Mouse (Mus musculus) heart, adult 8-10 months (tissue): ENCODE measurements at regions not wholly inside any gene's neighbourhood (a gene's known extent, or its start where the extent isn't known, plus 50 kb on each side); places are given as distances from the start of the nearest gene placed in this dataset.

Source experiments
- DNase-seq: peaks from one replicate; pipeline ENCODE4 v3.0.0; 2022; ENCODE audit warnings: low spot score

DNA sequence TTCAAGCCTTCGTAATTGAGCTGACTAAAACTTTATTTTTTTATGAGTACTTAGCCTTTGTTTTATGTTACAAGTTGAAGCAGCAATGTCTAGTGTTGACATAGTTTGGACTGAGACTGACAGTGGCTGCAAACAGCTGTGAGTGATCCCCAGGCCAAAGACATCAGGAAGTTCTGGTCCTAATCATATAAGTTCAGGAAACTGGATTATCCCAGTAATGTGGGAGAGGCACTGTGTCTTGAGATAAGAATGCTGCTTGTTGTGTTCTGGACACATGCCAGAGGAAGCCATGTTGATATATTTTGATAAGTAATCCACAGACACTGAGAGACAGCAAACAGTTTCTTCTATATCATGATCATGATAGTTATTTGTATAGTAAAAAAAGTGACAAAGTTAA is 153.4 kb downstream of the Lrriq3 start:
- no peak for DNase-seq

DNA sequence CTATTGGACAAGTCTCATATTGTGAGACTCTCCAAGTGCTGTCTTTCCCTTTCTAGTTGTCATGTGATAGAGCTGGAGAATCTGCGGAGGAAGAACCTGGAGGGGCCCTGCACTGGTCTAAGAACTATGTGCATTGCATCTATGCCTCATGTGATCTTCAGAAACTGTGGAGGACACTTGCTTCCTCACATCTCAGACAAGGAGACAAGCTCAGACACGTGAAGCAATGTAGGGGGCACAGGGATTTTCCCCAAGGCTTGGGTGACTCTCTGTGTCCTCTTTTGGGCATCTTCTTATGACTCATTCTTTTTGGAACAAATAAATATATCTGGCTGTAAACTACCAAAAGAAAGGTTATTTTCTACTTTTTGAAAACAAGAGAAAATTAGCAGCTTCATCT is 153.9 kb downstream of the Lrriq3 start:
- no peak for DNase-seq

GRCm38 (mm10) chr3:155247929-155248328 is 154.7 kb downstream of the Lrriq3 start:
- DNase-seq: no peak

DNA sequence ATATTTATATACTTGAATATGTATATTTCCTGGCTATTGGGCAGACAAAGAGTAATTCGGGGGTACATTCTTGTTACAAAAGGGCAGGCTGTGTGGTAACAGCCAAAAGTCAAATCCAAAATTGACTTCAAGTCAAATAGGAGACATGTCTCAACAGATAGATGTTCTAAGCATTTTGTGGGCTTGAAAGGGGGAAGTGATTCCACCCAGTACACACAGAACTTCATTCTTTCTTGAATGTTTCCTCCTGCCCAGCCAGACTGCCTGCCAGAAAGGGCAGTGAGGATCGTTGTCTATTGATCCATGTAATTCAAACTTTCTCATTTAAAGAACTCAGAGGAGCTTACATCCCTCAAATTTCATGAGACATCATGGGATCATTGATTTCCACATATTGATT is 157.7 kb downstream of the Lrriq3 start:
- no peak for DNase-seq

GRCm38 (mm10) chr3:155298206-155298605 is 205.0 kb downstream of the Lrriq3 start:
- no peak for DNase-seq

DNA sequence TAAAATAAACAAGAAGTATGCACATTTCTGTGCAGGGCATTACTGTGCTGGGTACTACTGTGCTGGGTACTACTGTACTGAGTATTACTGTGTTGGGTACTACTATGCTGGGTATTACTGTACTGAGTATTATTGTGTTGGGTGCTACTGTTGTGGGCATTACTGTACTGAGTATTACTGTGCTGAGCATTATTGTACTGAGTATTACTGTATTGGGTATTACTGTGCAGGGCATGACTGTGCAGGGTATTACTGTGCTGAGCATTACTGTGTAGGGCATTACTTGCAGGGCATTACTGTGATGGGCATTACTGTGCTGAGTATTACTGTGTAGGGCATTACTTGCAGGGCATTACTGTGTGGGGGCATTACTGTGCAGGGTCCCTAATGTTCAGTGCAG is 205.5 kb downstream of the Lrriq3 start:
- DNase-seq: no peak

- no peak for DNase-seq
These were observed 229.1 kb downstream of the Lrriq3 start for GRCm38 (mm10) chr3:155322322-155322721.

- DNase-seq: no peak
These were observed 236.5 kb downstream of the Lrriq3 start for GRCm38 (mm10) chr3:155329701-155330100.

- no peak for DNase-seq
These were observed 256.0 kb downstream of the Lrriq3 start for GRCm38 (mm10) chr3:155349185-155349584.

DNA sequence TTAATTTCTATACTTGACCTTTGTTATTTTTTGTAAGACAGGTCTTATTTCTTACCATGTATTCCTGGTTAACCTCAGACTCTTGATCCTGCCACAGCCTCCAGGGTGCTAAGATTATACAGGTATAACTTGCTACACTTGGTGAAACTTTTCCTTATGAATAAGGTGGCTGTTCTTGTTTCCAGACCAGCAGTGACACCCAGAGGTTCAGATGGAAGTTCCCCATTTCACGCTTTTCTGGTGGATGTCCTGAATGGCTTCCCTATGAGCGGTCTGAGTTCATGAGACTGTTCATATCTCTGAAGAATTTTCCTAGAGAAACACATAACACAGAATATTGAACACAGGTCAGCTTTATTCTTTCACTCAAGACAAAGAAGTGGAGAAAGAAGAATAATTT is 258.4 kb downstream of the Lrriq3 start:
- DNase-seq: no peak

GRCm38 (mm10) chr3:155352277-155352802 is 259.1 kb downstream of the Lrriq3 start:
- peak; percentile 32 for DNase-seq

GRCm38 (mm10) chr3:155360399-155360798 is 267.2 kb downstream of the Lrriq3 start:
- DNase-seq: no peak

- DNase-seq: no peak
These were observed 277.5 kb downstream of the Lrriq3 start for GRCm38 (mm10) chr3:155370716-155371115.

GRCm38 (mm10) chr3:155373591-155373990 is 280.4 kb downstream of the Lrriq3 start:
- DNase-seq: no peak

DNA sequence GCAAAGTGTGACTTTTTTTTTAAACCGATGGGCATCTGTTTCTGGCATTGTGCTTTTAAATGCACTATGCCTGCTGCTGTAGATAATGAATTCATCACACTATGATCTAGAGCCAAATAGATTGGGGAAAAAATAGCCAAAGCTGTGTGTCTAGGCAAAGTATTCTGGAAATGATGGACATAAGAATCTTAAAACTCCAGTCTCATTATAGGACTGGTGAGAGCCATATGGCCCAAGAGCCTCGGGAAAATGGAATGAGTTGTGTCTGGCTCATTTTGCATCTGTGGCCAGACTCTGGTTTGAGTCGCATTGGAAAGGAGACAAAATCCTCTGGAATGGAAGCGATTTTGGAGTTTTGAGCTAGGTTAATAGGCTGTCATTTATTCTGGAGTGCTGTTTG is 288.7 kb downstream of the Lrriq3 start:
- no peak for DNase-seq

GRCm38 (mm10) chr3:155382817-155383216 is 289.6 kb downstream of the Lrriq3 start:
- no peak for DNase-seq

DNA sequence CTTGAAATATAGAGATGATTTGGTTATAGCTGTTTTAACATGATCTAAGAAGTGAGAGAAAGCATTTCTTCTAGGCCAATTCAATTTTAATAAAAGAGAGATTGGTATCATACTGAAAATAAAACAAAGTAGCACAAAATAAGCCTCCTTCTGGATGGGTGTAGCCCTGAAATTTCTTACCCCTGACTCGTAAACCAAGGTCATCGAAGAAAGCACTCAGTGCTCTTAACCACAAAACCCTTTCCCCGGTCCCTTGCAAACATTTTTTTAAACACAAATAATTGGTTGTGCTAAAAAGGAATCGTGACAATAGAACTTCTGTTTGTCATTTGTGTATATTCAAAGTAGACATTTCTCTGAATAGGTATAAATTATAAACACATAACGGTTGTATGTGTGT is 297.4 kb downstream of the Lrriq3 start:
- DNase-seq: no peak

DNA sequence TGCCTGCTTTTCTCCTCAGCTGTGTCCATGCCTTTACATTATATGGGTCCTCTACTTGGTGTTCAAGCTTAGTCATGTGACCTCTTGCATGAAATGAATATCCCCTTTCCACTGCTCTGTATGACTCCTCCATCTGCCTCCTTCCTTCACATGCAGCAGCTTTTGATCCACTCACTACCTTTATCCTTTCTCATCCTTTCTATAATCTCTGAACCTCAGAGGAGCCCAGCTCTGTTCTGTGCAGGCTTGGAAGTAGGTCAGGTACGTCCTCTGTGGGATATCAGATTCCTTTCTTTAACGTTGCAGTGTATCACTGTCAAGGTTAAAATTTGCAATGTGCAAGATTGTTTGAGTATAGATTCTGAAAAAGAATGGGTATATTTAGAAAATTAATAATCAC is 302.9 kb downstream of the Lrriq3 start:
- no peak for DNase-seq

DNA sequence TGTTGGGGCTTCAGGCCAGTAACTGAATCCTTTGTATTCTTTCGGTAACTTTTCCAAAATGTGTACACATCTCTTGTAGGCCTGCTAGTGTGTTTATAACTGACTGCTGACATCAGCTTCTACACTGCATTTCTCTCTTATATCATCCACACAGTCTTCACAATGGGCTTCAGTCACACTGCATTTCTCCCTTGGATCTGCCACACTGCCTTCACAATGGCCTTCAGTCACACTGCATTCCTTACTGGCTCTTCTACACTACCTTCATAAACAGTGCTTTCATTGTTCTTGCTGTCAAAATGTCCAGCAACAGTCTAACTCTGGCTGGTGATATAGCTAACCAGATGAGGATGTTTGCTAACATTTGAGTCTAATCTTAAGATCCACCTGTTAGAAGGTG is 308.5 kb downstream of the Lrriq3 start:
- no peak for DNase-seq

DNA sequence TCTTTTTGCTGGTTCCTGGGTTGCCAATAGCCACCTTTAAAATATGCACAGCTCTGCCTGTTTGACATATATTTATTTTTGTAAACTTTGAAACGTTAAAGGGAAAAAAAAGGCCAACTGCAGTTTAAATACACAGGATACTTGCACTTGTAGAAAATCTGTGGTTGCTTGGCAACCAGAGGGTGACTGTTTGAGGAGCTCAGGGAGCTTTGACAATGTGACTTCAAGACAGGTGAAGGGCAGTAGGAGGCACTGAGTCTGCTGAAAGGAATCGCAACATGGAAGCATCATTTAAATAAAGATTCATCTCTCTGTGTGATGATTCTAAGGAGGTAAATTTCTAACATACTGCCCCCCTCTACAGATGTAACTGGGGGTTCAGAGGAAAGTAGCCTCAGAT is 315.7 kb downstream of the Lrriq3 start:
- DNase-seq: no peak

DNA sequence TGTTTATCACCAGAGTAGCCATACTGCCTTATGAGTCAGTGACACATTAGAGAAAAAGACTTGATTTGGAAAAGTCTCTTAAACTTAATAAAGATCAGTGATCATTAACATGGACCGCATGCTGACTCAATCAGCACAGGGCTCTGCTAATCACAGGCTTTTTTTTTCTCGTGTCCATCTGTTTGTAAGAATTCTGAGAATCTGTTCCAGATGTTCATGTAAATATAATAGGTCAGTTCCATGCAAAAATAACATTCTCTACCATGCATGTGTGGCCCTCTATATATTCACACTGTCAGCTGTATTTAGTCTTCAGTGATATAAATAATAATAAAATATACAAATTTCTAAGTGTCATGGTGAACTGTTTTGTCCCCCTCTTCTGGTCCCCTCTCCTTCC is 316.1 kb downstream of the Lrriq3 start:
- DNase-seq: no peak

- no peak for DNase-seq
These were observed 316.6 kb downstream of the Lrriq3 start for GRCm38 (mm10) chr3:155409867-155410266.

GRCm38 (mm10) chr3:155459701-155460481 is 366.7 kb downstream of the Lrriq3 start:
- no peak for DNase-seq

DNA sequence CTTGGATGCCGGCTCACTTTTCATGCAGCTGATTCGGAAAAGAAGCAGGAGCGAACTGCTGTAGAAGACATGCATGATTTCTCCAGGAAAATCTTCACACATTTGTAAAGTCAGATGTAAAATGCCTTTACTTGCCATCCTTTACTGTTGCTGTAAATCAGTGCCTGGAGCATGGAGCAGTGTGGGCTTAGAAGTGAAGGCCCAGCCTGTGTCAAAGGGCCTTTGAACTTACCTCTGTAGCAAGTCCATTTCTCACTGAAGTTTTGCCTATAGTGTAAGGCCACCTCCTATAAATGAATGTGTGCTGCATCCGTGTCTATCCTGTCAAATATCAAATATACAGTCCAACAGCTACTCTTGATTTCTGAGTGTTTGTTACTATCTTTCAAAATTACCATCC is 368.9 kb downstream of the Lrriq3 start:
- DNase-seq: no peak
